Mouse (Mus musculus): ENCODE data around the gene Tlr13.

- TF ChIP-seq FLI1 (IDR thresholded peaks at IDR 0.05; ENCODE audit: low read length) (no peak), GATA1 (IDR thresholded peaks at IDR 0.05; ENCODE audit: borderline replicate concordance, low read length) (no peak)
These were observed 3.5 kb upstream of the Tlr13 start for GRCm38 (mm10) chrX:106139309-106140070.

Data from megakaryocyte, embryonic 14.5 days (primary cell).